In genomic region chr1:55162781-55163180, GRCm38 (mm10) we compare ENCODE assay signal across 13 mouse cellular contexts.
"Had no signal": no experiment of that assay in that cellular context is flagged by ENCODE, and none has a peak within 500 bp of the region (broad histone marks: within the 10 kb centered on the region; RNA-seq: fewer than 3 reads in every experiment).

No protein-coding gene starts in this region.

- H3K4me3 ChIP-seq: left cerebral cortex, adult 2 months; limb, embryonic 15.5 days; liver, embryonic 12.5 days; megakaryocyte, embryonic 14.5 days; neural tube, embryonic 13.5 days had no signal

- H3K9ac ChIP-seq: limb, embryonic 15.5 days; liver, embryonic 12.5 days; lung, embryonic 14.5 days; neural tube, embryonic 13.5 days had no signal

- H3K4me1 ChIP-seq: limb, embryonic 15.5 days; neural tube, embryonic 13.5 days had no signal

- H3K27ac ChIP-seq: left cerebral cortex, adult 2 months; limb, embryonic 15.5 days; liver, embryonic 12.5 days; macrophage; neural tube, embryonic 13.5 days had no signal

- H3K27me3 ChIP-seq: limb, embryonic 15.5 days; liver, embryonic 12.5 days; megakaryocyte, embryonic 14.5 days; neural tube, embryonic 13.5 days had no signal

- DNase-seq: kidney, adult 18-20 months; kidney, postnatal 14 days; lung, embryonic 14.5 days; lung, postnatal 14 days; retina, postnatal 1 day; thymus, adult 18-20 months; thymus, postnatal 14 days had no signal
